Comparison of ENCODE assay signal across 23 mouse cellular contexts in the genomic region with DNA sequence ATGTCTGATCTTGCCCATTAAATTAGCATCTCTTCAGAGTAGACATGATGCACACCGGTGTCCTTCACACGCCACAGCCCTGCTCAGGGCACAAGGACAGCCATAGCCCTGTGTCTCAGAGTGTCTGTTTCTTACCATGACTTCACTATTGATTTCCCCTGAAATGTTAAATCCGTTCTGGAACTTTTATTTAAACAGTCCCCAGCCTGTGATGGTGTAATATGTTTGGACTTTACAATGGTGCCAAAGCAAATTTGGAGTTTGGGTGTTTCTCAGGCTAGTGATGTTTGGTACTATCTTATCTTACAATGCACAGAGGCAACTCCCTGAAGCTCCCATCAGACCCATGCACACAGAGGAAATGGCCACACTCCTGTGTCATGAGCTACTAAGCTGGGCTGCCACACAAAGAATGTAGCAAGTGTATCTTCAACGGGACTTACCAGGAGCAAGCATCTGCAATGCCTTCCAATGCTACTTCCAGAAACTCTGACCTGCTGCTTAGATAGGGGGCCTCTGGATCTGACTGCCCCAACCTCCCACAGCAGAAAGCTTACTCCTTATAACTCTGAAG.
"Had no signal": no experiment of that assay in that cellular context is flagged by ENCODE, and none has a peak within 500 bp of the region (broad histone marks: within the 10 kb centered on the region; RNA-seq: fewer than 3 reads in every experiment).

No protein-coding gene starts in this region.

- DNase-seq: kidney, adult 11 months; kidney, adult 8-10 months; kidney, postnatal 10 days; kidney, postnatal 36 days; left cerebral cortex, postnatal 4 days; liver; lung, adult 2 months; lung, postnatal 14 days; lung, postnatal 4 days; right cerebral cortex, adult 18-20 months; right cerebral cortex, postnatal 14 days; right cerebral cortex, postnatal 4 days; thymus, adult 2 months; thymus, postnatal 14 days; thymus, postnatal 4 days had no signal

- H3K4me2 ChIP-seq: kidney, embryonic 15.5 days; limb, embryonic 13.5 days; liver, embryonic 15.5 days; midbrain, embryonic 13.5 days; neural tube, embryonic 13.5 days had no signal

- H3K4me1 ChIP-seq: liver, embryonic 15.5 days; midbrain, embryonic 13.5 days had no signal

- H3K4me3 ChIP-seq: kidney, embryonic 15.5 days; limb, embryonic 13.5 days; liver, embryonic 15.5 days; midbrain, embryonic 13.5 days; myocyte; neural tube, embryonic 13.5 days had no signal

- H3K27ac ChIP-seq: kidney, embryonic 15.5 days; limb, embryonic 13.5 days; liver, embryonic 15.5 days; midbrain, embryonic 13.5 days; neural tube, embryonic 13.5 days; stomach, postnatal 0 days had no signal

- H3K36me3 ChIP-seq: kidney, embryonic 15.5 days; limb, embryonic 13.5 days; liver, embryonic 15.5 days; midbrain, embryonic 13.5 days; neural tube, embryonic 13.5 days had no signal

- ATAC-seq: midbrain, embryonic 13.5 days; midbrain, embryonic 16.5 days had no signal

- H3K27me3 ChIP-seq: kidney, embryonic 15.5 days; limb, embryonic 13.5 days; liver, embryonic 15.5 days; midbrain, embryonic 13.5 days; neural tube, embryonic 13.5 days had no signal

- H3K9ac ChIP-seq: kidney, embryonic 15.5 days; limb, embryonic 13.5 days; liver, embryonic 15.5 days; midbrain, embryonic 13.5 days; neural tube, embryonic 13.5 days had no signal

- H3K9me3 ChIP-seq: kidney, embryonic 15.5 days; limb, embryonic 13.5 days; liver, embryonic 15.5 days; midbrain, embryonic 13.5 days; neural tube, embryonic 13.5 days had no signal
